Comparison of ENCODE assay signal across 12 mouse cellular contexts in the genomic region with DNA sequence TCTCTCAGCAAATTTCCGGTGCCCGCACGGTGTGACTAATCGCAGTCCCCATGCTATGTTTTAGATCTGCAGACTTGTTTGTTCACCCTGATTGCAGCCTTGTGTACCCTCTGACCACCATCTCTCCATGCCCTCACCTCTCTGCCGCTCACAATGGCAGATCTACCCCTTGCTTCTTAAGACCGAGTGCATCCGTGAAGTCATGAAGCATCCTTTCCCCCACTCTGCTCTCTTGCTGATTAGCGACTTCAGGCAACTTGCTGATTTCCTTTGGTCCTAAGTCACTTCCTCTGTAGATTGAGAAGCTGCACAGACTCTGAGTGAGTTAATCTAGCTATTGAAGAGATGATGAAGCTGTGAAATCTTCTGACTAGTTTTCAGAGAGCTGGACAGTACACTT. TPM values are rescaled to one million over a fixed set of nuclear protein-coding genes. Genes with fewer than 3 reads are reported as not detected.
DNase-seq lines count a peak whose midpoint lies in the region; ATAC-seq and TF ChIP-seq lines count a peak whose summit lies in the region.
"Had no signal": no experiment of that assay in that cellular context is flagged by ENCODE, and none has a peak within 500 bp of the region (broad histone marks: within the 10 kb centered on the region; RNA-seq: fewer than 3 reads in every experiment).

No protein-coding gene starts in this region.

- H3K4me2 ChIP-seq in heart, embryonic 16.5 days (ENCODE audit: low read depth, low read length), result peak overlapping the region; percentile 33; the same call in 1 of the 2 replicates
- H3K4me2 ChIP-seq in midbrain, postnatal 0 days (ENCODE audit: low read depth, low read length, poor library complexity, severe bottlenecking), result 0 out of 2 replicates have a peak overlapping the region, but pooled peaks have one; percentile 9
- no peak overlapping the region for H3K4me2 ChIP-seq in midbrain, embryonic 14.5 days (ENCODE audit: low read length)
- H3K4me2 ChIP-seq in intestine, embryonic 14.5 days (ENCODE audit: low read length), result peak overlapping the region; percentile 7; the same call in 1 of the 2 replicates
- H3K4me2 ChIP-seq in stomach, embryonic 16.5 days (ENCODE audit: low read depth, low read length), result peak overlapping the region; percentile 37

- H3K9me3 ChIP-seq in heart, embryonic 16.5 days (replicated peaks; ENCODE audit: control insufficient read depth, low read length), result no peaks in the 10 kb centered on the region
- H3K9me3 ChIP-seq in midbrain, postnatal 0 days (ENCODE audit: low read length), result no peaks in the 10 kb centered on the region
- H3K9me3 ChIP-seq in midbrain, embryonic 14.5 days (ENCODE audit: control insufficient read depth, low read length), result no peaks in the 10 kb centered on the region
- no peaks in the 10 kb centered on the region for H3K9me3 ChIP-seq in intestine, embryonic 14.5 days (ENCODE audit: control insufficient read depth, low read length)
- no peaks in the 10 kb centered on the region for H3K9me3 ChIP-seq in stomach, embryonic 16.5 days (replicated peaks; ENCODE audit: control insufficient read depth, low read length)
- H3K9me3 ChIP-seq: midbrain, embryonic 10.5 days had no signal

- 66% methylated on average over 8 of the region's 8 CpGs for WGBS in heart, embryonic 16.5 days
- WGBS in midbrain, postnatal 0 days, result 84% methylated on average over 8 of the region's 8 CpGs
- 84% methylated on average over 8 of the region's 8 CpGs for WGBS in midbrain, embryonic 14.5 days
- 74% methylated on average over 8 of the region's 8 CpGs for WGBS in intestine, embryonic 14.5 days
- 74% methylated on average over 8 of the region's 8 CpGs for WGBS in stomach, embryonic 16.5 days

- no peak for TF ChIP-seq CTCF in midbrain, postnatal 0 days (IDR thresholded peaks at IDR 0.05)

- H3K36me3 ChIP-seq in heart, embryonic 16.5 days (ENCODE audit: control insufficient read depth, insufficient read depth), result no peaks in the 10 kb centered on the region
- no peaks in the 10 kb centered on the region for H3K36me3 ChIP-seq in midbrain, postnatal 0 days (ENCODE audit: insufficient read depth, low read length)
- H3K36me3 ChIP-seq in midbrain, embryonic 14.5 days (ENCODE audit: control insufficient read depth, insufficient read depth, low read length), result no peaks in the 10 kb centered on the region
- no peaks in the 10 kb centered on the region for H3K36me3 ChIP-seq in intestine, embryonic 14.5 days (ENCODE audit: control insufficient read depth, insufficient read depth, low read length)
- H3K36me3 ChIP-seq in stomach, embryonic 16.5 days (ENCODE audit: control insufficient read depth, insufficient read depth, low read length), result no peaks in the 10 kb centered on the region
- H3K36me3 ChIP-seq: midbrain, embryonic 10.5 days had no signal

- H3K9ac ChIP-seq in heart, embryonic 16.5 days (ENCODE audit: low read length), result no peak overlapping the region
- H3K9ac ChIP-seq in midbrain, postnatal 0 days (replicated peaks; ENCODE audit: low read length, poor library complexity, severe bottlenecking), result no peak overlapping the region
- H3K9ac ChIP-seq in midbrain, embryonic 14.5 days (replicated peaks; ENCODE audit: low read length), result no peak overlapping the region
- no peak overlapping the region for H3K9ac ChIP-seq in intestine, embryonic 14.5 days (ENCODE audit: low read length)
- H3K9ac ChIP-seq in stomach, embryonic 16.5 days (ENCODE audit: low read length), result no peak overlapping the region

- H3K27me3 ChIP-seq in heart, embryonic 16.5 days (ENCODE audit: control insufficient read depth, insufficient read depth, low read length), result no peaks in the 10 kb centered on the region
- no peaks in the 10 kb centered on the region for H3K27me3 ChIP-seq in midbrain, postnatal 0 days (ENCODE audit: insufficient read depth, low read length)
- H3K27me3 ChIP-seq in midbrain, embryonic 14.5 days (ENCODE audit: control insufficient read depth, insufficient read depth, low read length), result no peaks in the 10 kb centered on the region
- no peaks in the 10 kb centered on the region for H3K27me3 ChIP-seq in intestine, embryonic 14.5 days (replicated peaks; ENCODE audit: control insufficient read depth, insufficient read depth, low read length)
- H3K27me3 ChIP-seq in stomach, embryonic 16.5 days (ENCODE audit: control insufficient read depth, insufficient read depth, low read length), result no peaks in the 10 kb centered on the region

- H3K4me1 ChIP-seq in heart, embryonic 16.5 days (ENCODE audit: control insufficient read depth, insufficient read depth, low read length), result 0 out of 2 replicates have a peak, but pooled peaks cover 3% of the 10 kb centered on the region
- H3K4me1 ChIP-seq in midbrain, postnatal 0 days (ENCODE audit: insufficient read depth, low read length), result no peaks in the 10 kb centered on the region
- no peaks in the 10 kb centered on the region for H3K4me1 ChIP-seq in midbrain, embryonic 14.5 days (ENCODE audit: control insufficient read depth, insufficient read depth, low read length)
- peaks cover 7% of the 10 kb centered on the region; the same call in 1 of the 2 replicates for H3K4me1 ChIP-seq in intestine, embryonic 14.5 days (replicated peaks; ENCODE audit: control insufficient read depth, insufficient read depth, low read length)
- H3K4me1 ChIP-seq in stomach, embryonic 16.5 days (ENCODE audit: control insufficient read depth, insufficient read depth, low read length), result peaks cover 9% of the 10 kb centered on the region; the same call in 1 of the 2 replicates
- H3K4me1 ChIP-seq: midbrain, embryonic 10.5 days had no signal

- no peak for ATAC-seq in heart, embryonic 16.5 days (replicated peaks; ENCODE audit: extremely low read depth, insufficient read depth, low FRiP score)
- no peak for ATAC-seq in midbrain, postnatal 0 days (ENCODE audit: low FRiP score)
- ATAC-seq in midbrain, embryonic 14.5 days (ENCODE audit: low FRiP score, low TSS enrichment), result no peak
- ATAC-seq in intestine, embryonic 14.5 days (replicated peaks; ENCODE audit: low FRiP score, low TSS enrichment, low read depth), result no peak
- ATAC-seq in stomach, embryonic 16.5 days (ENCODE audit: insufficient read depth, low FRiP score), result no peak

- H3K4me3 ChIP-seq in heart, embryonic 16.5 days (ENCODE audit: low read length), result no peak overlapping the region
- H3K4me3 ChIP-seq in midbrain, postnatal 0 days (ENCODE audit: low read depth, low read length), result no peak overlapping the region
- no peak overlapping the region for H3K4me3 ChIP-seq in midbrain, embryonic 14.5 days (replicated peaks; ENCODE audit: low read depth, low read length)
- H3K4me3 ChIP-seq in intestine, embryonic 14.5 days (ENCODE audit: low read depth, low read length), result no peak overlapping the region
- H3K4me3 ChIP-seq in stomach, embryonic 16.5 days (replicated peaks; ENCODE audit: low read length), result no peak overlapping the region
- H3K4me3 ChIP-seq: midbrain, embryonic 10.5 days had no signal

- H3K27ac ChIP-seq in heart, embryonic 16.5 days (ENCODE audit: low read length), result no peak overlapping the region
- no peak overlapping the region for H3K27ac ChIP-seq in midbrain, postnatal 0 days (ENCODE audit: low read depth, low read length)
- no peak overlapping the region for H3K27ac ChIP-seq in midbrain, embryonic 14.5 days (replicated peaks; ENCODE audit: low read depth, low read length)
- no peak overlapping the region for H3K27ac ChIP-seq in intestine, embryonic 14.5 days (ENCODE audit: low read depth)
- H3K27ac ChIP-seq in stomach, embryonic 16.5 days (ENCODE audit: low read length), result 0 out of 2 replicates have a peak overlapping the region, but pooled peaks have one; percentile 19
- H3K27ac ChIP-seq: midbrain, embryonic 10.5 days had no signal

- no peak for DNase-seq in heart, adult 9 months (ENCODE audit: low spot score in 2 of 2)
- no peak for DNase-seq in midbrain, postnatal 0 days (ENCODE audit: low spot score)
- DNase-seq in midbrain, embryonic 14.5 days, result no peak
- DNase-seq in intestine, embryonic 14.5 days (ENCODE audit: low spot score), result no peak
- no peak for DNase-seq in urinary bladder, postnatal 14 days (ENCODE audit: low spot score)

RNA-seq across cellular contexts. Expression of a gene that starts 3.8 kb away (rescaled TPM):
- 1.8 and 2.5 TPM in 2 replicates for polyA plus RNA-seq in heart, embryonic 16.5 days (2015; fragmentation: Nextera tagmentation; extraction: Ambion mirVana)
- total RNA-seq in midbrain, postnatal 0 days (2014; rRNA removed), result not detected in 2 replicates
- polyA plus RNA-seq in midbrain, postnatal 0 days (2015; fragmentation: Nextera tagmentation; extraction: Ambion mirVana), result not detected in 2 replicates
- 1.6 TPM in 1 of 2 replicates, not detected in the other for polyA plus RNA-seq in midbrain, embryonic 14.5 days (2014; fragmentation: Nextera tagmentation; extraction: Ambion mirVana)
- 2.9 and 3.0 TPM in 2 replicates for polyA plus RNA-seq in intestine, embryonic 14.5 days (2014; fragmentation: Nextera tagmentation; extraction: Ambion mirVana)
- 1.00 and 1.0 TPM in 2 replicates for polyA plus RNA-seq in stomach, embryonic 16.5 days (2015; fragmentation: Nextera tagmentation; extraction: Ambion mirVana)
- total RNA-seq: adrenal gland, postnatal 14 days; left cerebral cortex, postnatal 36 days had no signal
- polyA plus RNA-seq: embryonic facial prominence, embryonic 11.5 days; midbrain, embryonic 10.5 days had no signal

RNA-seq across cellular contexts. Expression of a gene that starts 12.2 kb away (rescaled TPM):
- polyA plus RNA-seq in heart, embryonic 16.5 days (2015; fragmentation: Nextera tagmentation; extraction: Ambion mirVana), result 0.07 TPM in 1 of 2 replicates, not detected in the other
- total RNA-seq in midbrain, postnatal 0 days (2014; rRNA removed), result not detected in 2 replicates
- polyA plus RNA-seq in midbrain, postnatal 0 days (2015; fragmentation: Nextera tagmentation; extraction: Ambion mirVana), result not detected in 2 replicates
- not detected in 2 replicates for polyA plus RNA-seq in midbrain, embryonic 14.5 days (2014; fragmentation: Nextera tagmentation; extraction: Ambion mirVana)
- polyA plus RNA-seq in intestine, embryonic 14.5 days (2014; fragmentation: Nextera tagmentation; extraction: Ambion mirVana), result not detected in 2 replicates
- polyA plus RNA-seq in stomach, embryonic 16.5 days (2015; fragmentation: Nextera tagmentation; extraction: Ambion mirVana), result not detected in 2 replicates
- total RNA-seq: adrenal gland, postnatal 14 days; left cerebral cortex, postnatal 36 days had no signal
- polyA plus RNA-seq: embryonic facial prominence, embryonic 11.5 days; gonadal fat pad, adult 2 months; midbrain, embryonic 10.5 days had no signal

RNA-seq across cellular contexts. Expression of a gene that starts 44.3 kb away (rescaled TPM):
- 2.1 and 3.6 TPM in 2 replicates for polyA plus RNA-seq in heart, embryonic 16.5 days (2015; fragmentation: Nextera tagmentation; extraction: Ambion mirVana)
- 1.3 and 2.9 TPM in 2 replicates for total RNA-seq in midbrain, postnatal 0 days (2014; rRNA removed)
- 1.9 and 2.8 TPM in 2 replicates for polyA plus RNA-seq in midbrain, postnatal 0 days (2015; fragmentation: Nextera tagmentation; extraction: Ambion mirVana)
- polyA plus RNA-seq in midbrain, embryonic 14.5 days (2014; fragmentation: Nextera tagmentation; extraction: Ambion mirVana), result 0.27 and 6.9 TPM in 2 replicates
- 6.0 and 6.8 TPM in 2 replicates for polyA plus RNA-seq in intestine, embryonic 14.5 days (2014; fragmentation: Nextera tagmentation; extraction: Ambion mirVana)
- polyA plus RNA-seq in stomach, embryonic 16.5 days (2015; fragmentation: Nextera tagmentation; extraction: Ambion mirVana), result 11.4 and 15.9 TPM in 2 replicates

RNA-seq across cellular contexts. Expression of a gene that starts 58.7 kb away (rescaled TPM):
- polyA plus RNA-seq in heart, embryonic 16.5 days (2015; fragmentation: Nextera tagmentation; extraction: Ambion mirVana), result 5.5 and 7.8 TPM in 2 replicates
- 1.8 and 2.4 TPM in 2 replicates for total RNA-seq in midbrain, postnatal 0 days (2014; rRNA removed)
- polyA plus RNA-seq in midbrain, postnatal 0 days (2015; fragmentation: Nextera tagmentation; extraction: Ambion mirVana), result 3.6 and 4.4 TPM in 2 replicates
- polyA plus RNA-seq in midbrain, embryonic 14.5 days (2014; fragmentation: Nextera tagmentation; extraction: Ambion mirVana), result 1.1 and 2.8 TPM in 2 replicates
- 3.9 and 4.3 TPM in 2 replicates for polyA plus RNA-seq in intestine, embryonic 14.5 days (2014; fragmentation: Nextera tagmentation; extraction: Ambion mirVana)
- polyA plus RNA-seq in stomach, embryonic 16.5 days (2015; fragmentation: Nextera tagmentation; extraction: Ambion mirVana), result 9.8 and 15.6 TPM in 2 replicates
